Mouse (Mus musculus): ENCODE data around the gene Zfp423. TPM values are rescaled to one million over a fixed set of nuclear protein-coding genes. Genes with fewer than 3 reads are reported as not detected.

Zfp423 gene
- polyA plus RNA-seq, 1 experiment from 2014 or later, result 0.01 TPM

- in situ Hi-C loops (cut with MboI; ENCODE audit: low pct_unique_long_range_greater_than_20kb), result no loop called here
- CTCF ChIA-PET, result no interaction called here
- ATAC-seq, result no peak
These were observed 15.0 kb downstream of the Zfp423 start for GRCm38 (mm10) chr8:87944225-87944934.

DNA sequence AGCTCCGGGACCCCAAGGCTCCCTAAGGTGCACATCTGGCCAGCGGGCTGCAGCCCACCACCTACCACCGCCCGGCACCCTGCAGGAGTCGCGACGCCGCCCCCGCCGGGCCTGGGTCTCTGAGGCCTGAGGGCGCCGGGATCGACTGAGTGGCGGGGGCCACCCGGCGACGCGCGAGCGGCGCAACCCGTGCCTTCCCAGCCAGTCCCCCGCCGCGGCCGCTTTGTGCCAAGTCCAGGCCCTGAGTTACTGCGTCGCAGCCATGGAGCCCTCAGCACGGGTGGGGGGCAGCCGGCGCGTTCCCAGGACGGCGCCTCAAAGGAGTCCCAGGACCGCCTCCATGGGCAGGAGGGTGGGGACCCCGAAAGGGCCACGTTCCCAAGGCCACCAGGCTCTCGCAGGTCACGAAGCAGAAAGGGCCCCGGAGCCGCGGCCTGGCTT, 15.7 kb downstream of the Zfp423 start:
- peaks cover 38% of the 10 kb centered on the region for H3K27me3 ChIP-seq
- no peak for TF ChIP-seq CTCF (IDR thresholded peaks at IDR 0.05)
- ATAC-seq (no peak), DNase-seq (ENCODE audit: low read depth, low spot score) (no peak)
- ChIA-PET CTCF (no interaction called here), POLR2A (no interaction called here)
- in situ Hi-C loops (cut with MboI; ENCODE audit: low pct_unique_long_range_greater_than_20kb), result no loop called here

More at GRCm38 (mm10) chr8:87944225-87944934, 15.0 kb downstream of the Zfp423 start:
- TF ChIP-seq CTCF (IDR thresholded peaks at IDR 0.05), result no peak
- POLR2A ChIA-PET, result no interaction called here
- peaks cover 35% of the 10 kb centered on the region for H3K27me3 ChIP-seq
- DNase-seq (ENCODE audit: low read depth, low spot score), result no peak

DNA sequence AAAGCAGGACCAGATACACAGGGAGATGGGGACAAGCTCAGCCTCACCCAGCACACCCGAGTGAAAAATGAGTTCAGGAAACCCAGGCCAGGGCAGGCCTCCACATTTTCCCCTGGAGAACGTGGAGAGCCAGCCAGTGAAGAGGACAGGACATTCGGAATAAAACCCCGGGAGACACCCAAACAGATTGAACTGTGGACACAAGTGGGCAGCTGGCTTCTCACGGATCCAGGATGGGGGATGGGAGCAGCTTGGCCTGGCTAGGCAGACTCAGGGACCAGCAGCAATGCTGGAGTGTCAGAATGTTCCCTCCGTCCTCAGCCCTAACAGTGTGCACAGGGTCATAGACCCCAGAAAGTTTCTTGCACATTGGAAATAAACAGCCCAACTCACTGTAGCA, 18.7 kb downstream of the Zfp423 start:
- in situ Hi-C loops (cut with MboI; ENCODE audit: low pct_unique_long_range_greater_than_20kb), result no loop called here
- POLR2A ChIA-PET, result no interaction called here
- CTCF ChIA-PET, result no interaction called here
- H3K27me3 ChIP-seq, result peaks cover 38% of the 10 kb centered on the region
- ATAC-seq (no peak), DNase-seq (ENCODE audit: low read depth, low spot score) (no peak)
- no peak for TF ChIP-seq CTCF (IDR thresholded peaks at IDR 0.05)

DNA sequence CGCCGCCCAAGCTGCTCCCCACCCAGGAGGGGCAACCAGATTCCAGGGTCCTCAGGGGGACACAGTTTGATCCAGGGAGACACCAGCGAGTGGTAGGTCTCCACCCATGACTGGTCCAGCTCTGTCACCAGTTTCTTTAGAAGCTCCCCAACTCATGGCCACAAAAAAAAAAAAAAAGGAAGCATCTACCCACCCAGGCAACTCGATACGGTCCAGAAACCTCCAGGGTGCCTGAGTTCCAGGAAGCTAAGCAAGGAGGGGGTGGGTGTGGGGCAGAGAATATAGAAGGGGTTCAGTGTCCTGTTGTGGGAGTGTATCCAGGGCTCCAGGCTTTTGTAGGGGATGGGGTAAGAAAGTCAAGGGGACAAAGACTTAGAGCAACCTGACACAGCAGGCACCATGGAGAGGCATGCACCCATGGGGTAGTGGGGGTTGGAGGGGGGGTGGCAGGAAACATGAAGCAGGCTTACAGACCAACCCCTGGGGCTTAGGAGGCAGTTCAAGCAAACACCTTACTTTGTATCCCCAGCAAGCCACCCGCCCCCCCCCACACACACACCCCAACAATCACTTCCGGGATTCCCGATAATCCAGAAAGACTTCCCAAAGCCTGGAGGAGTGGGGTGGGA, 20.0 kb downstream of the Zfp423 start:
- in situ Hi-C loops (cut with MboI; ENCODE audit: low pct_unique_long_range_greater_than_20kb), result no loop called here
- no peak for ATAC-seq
- no peak for DNase-seq (ENCODE audit: low read depth, low spot score)
- H3K27me3 ChIP-seq, result peaks cover 38% of the 10 kb centered on the region
- ChIA-PET CTCF (no interaction called here), POLR2A (no interaction called here)
- no peak for TF ChIP-seq CTCF (IDR thresholded peaks at IDR 0.05)

DNA sequence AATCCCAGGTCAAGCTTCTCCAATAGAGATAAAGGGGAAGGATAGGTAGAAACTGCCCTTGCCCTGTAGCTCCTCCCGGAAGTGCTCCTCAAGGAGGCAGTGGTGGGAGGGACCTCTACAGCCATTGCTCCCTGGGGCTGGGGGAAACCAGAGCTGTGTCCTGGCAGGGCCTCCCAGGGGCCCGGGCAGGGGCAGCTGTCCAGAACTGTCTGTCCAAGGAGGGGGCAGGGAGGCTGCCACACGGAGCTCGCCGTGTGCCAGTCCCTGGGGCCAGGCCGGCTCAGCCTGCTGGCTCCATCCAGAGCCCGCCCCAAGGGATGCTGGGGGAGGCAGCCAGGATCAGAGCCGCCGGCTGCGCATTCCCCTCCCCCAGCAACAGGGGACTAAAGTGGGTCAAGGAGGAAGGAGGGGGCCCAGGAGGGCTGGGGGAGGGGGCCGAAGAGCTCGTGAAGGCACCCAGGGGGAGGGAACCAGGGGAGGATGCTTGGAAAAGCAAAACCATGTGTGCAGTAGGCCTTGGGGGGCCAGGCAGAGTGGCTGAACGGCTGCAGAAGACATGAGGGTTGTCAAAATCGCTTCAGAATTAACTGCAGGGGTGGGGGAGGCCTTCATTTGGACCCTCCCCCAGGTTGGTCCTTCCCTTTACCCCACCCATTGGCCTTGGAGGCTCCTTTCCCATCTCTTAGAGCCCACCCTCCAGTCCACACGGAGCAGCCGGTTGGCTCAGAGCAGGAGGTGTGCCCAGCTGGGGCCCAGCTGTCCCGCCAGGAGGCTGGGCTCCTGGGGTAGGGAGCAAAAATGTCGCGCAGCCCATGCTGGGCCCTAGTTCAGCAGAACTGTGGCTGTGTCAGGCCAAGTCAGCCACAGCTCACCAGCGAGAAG, 20.8 kb downstream of the Zfp423 start:
- peaks cover 39% of the 10 kb centered on the region for H3K27me3 ChIP-seq
- POLR2A ChIA-PET, result no interaction called here
- in situ Hi-C loops (cut with MboI; ENCODE audit: low pct_unique_long_range_greater_than_20kb), result no loop called here
- no peak for TF ChIP-seq CTCF (IDR thresholded peaks at IDR 0.05)
- CTCF ChIA-PET, result no interaction called here
- DNase-seq (ENCODE audit: low read depth, low spot score) (no peak), ATAC-seq (no peak)

DNA sequence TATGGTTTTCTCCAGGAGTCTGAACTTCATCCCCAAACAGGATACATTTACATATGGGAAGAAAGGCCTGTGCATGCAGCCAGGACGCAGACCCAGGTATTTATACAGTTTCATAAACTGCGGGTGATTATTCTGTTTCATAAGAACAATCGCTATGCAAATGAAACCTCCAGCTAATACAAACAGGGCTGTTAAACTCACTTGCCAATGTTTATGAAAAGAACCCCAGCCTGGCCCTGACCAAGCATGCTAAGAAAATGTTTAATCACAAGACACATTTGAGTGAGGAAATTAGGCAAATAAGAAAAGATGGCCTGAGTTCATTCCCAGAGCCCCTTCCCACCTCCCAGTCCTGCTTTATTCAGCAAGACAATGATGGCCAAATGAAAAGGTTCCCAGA, 22.2 kb downstream of the Zfp423 start:
- in situ Hi-C loops (cut with MboI; ENCODE audit: low pct_unique_long_range_greater_than_20kb), result no loop called here
- ATAC-seq (no peak), DNase-seq (ENCODE audit: low read depth, low spot score) (no peak)
- TF ChIP-seq CTCF (IDR thresholded peaks at IDR 0.05), result no peak
- H3K27me3 ChIP-seq, result peaks cover 35% of the 10 kb centered on the region
- ChIA-PET POLR2A (no interaction called here), CTCF (no interaction called here)

- DNase-seq (ENCODE audit: low read depth, low spot score) (no peak), ATAC-seq (no peak)
- POLR2A ChIA-PET, result no interaction called here
- CTCF ChIA-PET, result no interaction called here
- in situ Hi-C loops (cut with MboI; ENCODE audit: low pct_unique_long_range_greater_than_20kb), result no loop called here
- peaks cover 36% of the 10 kb centered on the region for H3K27me3 ChIP-seq
- no peak for TF ChIP-seq CTCF (IDR thresholded peaks at IDR 0.05)
These were observed 24.2 kb downstream of the Zfp423 start for GRCm38 (mm10) chr8:87935088-87935680.

GRCm38 (mm10) chr8:87934175-87934574, 25.2 kb downstream of the Zfp423 start:
- ChIA-PET POLR2A (no interaction called here), CTCF (no interaction called here)
- no peak for DNase-seq (ENCODE audit: low read depth, low spot score)
- H3K27me3 ChIP-seq, result peaks cover 38% of the 10 kb centered on the region
- no peak for TF ChIP-seq CTCF (IDR thresholded peaks at IDR 0.05)
- ATAC-seq, result no peak
- in situ Hi-C loops (cut with MboI; ENCODE audit: low pct_unique_long_range_greater_than_20kb), result no loop called here

DNA sequence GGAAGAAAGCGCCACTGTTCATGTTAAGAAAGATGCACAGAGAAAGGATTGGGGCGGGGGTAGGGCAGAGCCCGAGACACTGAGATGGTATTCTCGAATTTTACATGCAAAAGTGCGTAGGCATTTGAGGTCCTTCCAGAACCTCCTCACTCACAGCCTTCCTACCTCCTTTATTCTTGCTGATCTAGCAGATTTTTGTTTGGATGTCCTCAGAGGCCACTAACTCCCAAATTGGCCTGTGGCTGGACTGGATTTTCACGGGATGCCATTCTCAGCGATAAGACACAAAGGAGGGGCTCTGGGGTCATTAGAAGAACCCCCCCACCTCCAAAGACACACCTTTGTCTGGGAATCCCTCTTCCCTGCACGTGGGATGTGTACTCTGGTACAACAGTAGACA, 25.6 kb downstream of the Zfp423 start:
- no peak for DNase-seq (ENCODE audit: low read depth, low spot score)
- no peak for TF ChIP-seq CTCF (IDR thresholded peaks at IDR 0.05)
- no peak for ATAC-seq
- peaks cover 40% of the 10 kb centered on the region for H3K27me3 ChIP-seq
- POLR2A ChIA-PET, result no interaction called here
- CTCF ChIA-PET, result no interaction called here
- in situ Hi-C loops (cut with MboI; ENCODE audit: low pct_unique_long_range_greater_than_20kb), result no loop called here

- DNase-seq (ENCODE audit: low read depth, low spot score) (no peak), ATAC-seq (no peak)
- TF ChIP-seq CTCF (IDR thresholded peaks at IDR 0.05), result no peak
- peaks cover 22% of the 10 kb centered on the region for H3K27me3 ChIP-seq
- POLR2A ChIA-PET, result no interaction called here
- in situ Hi-C loops (cut with MboI; ENCODE audit: low pct_unique_long_range_greater_than_20kb), result no loop called here
- CTCF ChIA-PET, result no interaction called here
These were observed 30.5 kb downstream of the Zfp423 start for GRCm38 (mm10) chr8:87928857-87929256.
